Mouse (Mus musculus): ENCODE results near the gene Lamtor2. TPM values are rescaled to one million over a fixed set of nuclear protein-coding genes. Genes with fewer than 3 reads are reported as not detected.

The Lamtor2 gene
- 100 to 1,000 TPM; 166 to 168 TPM for polyA plus RNA-seq (2017; shearing (Covaris generic))

GRCm38 (mm10) chr3:88552676-88553524 lies at the start of gene Lamtor2:
Gene Lamtor2 (minus strand): TSS chr3:88553074.

GRCm38 (mm10) chr3:88575540-88575939 lies 22.7 kb upstream of the Lamtor2 start, which contains the start of gene Ssr2:
Gene Ssr2 (plus strand): TSS chr3:88575876.

DNA sequence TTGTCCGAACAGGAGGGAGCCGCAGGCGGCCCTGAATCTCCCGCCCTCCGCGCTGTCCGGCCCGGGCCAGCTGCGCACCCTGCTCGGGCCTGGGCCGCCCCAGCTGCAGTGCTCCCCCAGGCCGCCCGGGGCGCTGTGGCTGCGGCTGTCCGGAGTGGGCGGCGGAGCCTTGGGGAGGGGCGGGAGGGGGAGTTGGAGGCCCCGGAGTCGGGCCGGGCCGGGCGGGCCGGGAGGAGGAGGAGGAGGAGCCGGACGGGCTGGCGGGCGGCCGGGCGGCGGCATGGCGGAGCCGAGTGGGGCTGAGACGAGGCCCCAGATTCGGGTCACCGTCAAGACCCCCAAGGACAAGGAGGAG lies 628 bp upstream of the Lamtor2 start, which contains the start of gene Ubqln4:
Gene Ubqln4, plus strand, starts transcription at position 234 of the 355 bp plus-strand sequence.

DNA sequence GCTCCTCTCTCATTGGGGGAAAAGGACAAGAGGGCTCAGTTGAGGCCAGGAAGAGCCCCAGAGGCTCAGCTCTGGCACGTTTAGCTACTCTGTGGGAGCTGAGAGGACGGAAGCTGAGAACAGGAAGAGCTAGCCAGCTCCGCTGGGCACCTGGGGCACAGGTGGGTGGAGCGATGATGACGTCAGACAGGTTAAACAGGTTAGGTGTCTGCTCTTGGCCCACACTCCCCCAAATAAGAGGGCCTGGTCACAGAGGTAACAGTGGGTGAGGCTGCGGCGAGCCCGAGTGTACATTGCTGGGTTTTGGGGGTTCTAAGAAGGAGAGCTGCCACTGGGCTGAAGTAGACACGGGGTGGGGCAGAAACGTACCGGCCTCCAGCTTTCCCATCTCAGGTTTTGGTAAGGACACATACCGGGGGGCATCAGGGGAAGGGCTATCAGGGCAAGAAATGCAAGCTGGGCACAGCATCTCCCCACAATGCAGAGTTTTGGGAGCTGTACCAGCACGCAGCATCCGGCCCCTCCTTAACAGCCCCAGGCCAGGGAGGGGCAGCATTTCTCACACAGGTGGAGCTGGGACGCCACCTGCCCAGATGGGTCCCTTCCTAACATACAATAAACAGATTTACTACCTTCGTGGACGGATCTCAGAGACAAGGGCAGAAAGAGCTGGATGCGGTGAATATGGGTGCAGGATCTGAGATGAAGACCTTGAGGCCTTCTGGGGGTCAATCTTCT lies 4.5 kb downstream of the Lamtor2 start, which contains the start of gene Rab25:
Gene Rab25, minus strand, starts transcription at position 121 of the 738 bp plus-strand sequence.

DNA sequence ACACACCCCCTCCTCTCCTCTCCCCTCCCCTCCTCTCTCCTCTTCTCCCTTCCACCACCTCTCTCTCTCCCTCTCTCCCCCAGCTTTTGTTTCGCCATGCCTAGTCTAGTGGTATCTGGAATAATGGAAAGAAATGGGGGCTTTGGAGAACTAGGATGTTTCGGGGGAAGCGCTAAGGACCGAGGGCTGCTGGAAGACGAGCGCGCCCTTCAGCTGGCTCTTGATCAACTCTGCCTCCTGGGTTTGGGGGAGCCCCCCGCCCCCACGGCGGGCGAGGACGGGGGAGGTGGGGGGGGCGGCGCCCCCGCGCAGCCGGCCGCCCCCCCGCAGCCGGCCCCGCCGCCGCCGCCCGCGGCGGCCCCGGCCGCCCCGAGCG lies 20.6 kb downstream of the Lamtor2 start, which contains the start of gene Mex3a:
Gene Mex3a, plus strand, starts transcription at position 97 of the 376 bp plus-strand sequence.

DNA sequence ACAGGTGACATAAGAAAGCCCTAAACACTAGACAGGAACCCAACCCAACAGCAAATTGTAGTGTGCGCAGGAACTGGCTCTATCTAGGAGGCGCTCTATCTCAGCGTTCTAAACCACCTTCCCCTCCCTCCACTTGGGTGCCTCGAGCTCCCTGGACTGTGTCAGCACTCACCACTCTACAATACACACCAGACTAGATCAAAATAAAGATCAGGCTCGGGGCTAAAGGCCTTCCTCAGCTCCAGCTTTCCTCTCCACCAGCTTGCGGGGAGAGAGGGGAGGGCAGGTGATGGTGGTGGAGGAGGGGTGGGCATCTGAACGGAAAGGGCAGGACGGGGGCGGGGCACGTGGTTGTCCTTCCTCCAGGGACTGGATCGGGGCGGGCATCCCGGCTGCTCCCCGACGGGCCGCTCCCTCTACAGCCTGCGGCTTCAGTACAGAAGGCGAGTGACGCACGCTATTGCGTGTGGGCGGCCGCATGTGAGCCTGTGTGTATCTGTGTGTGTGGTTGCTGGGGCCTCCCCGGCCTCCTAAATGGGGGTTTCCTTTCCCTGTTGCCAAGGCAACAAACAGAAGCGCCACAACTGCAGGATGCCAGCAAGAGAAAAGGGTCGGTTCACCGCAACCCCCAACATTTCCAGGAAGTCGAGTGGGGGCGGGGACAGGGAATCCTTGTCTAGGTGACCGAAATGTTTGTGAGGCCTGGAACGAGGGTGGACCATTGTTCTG lies 43.0 kb downstream of the Lamtor2 start, which contains the start of gene Lmna:
Gene Lmna, minus strand, starts transcription at position 265 of the 729 bp plus-strand sequence.

Other genes starting within 250 kb of the Lamtor2 start
- 100 to 1,000 TPM; 342 to 357 TPM for gene Glmp, start 228.1 kb downstream of the Lamtor2 start, polyA plus RNA-seq (2017; shearing (Covaris generic))
- gene Tmem79, start 216.9 kb downstream of the Lamtor2 start, polyA plus RNA-seq (2017; shearing (Covaris generic)) = 1 to 10 TPM in 1 of 2 experiments, under 1 TPM in 1; 0.96 to 2.8 TPM
- gene Smg5, start 216.8 kb downstream of the Lamtor2 start, polyA plus RNA-seq (2017; shearing (Covaris generic)) = 10 to 100 TPM; 38.2 to 49.1 TPM
- gene Paqr6, start 188.5 kb downstream of the Lamtor2 start, polyA plus RNA-seq (2017; shearing (Covaris generic)) = 1 to 10 TPM; 1.1 to 3.0 TPM
- gene Bglap3, start 180.3 kb downstream of the Lamtor2 start, polyA plus RNA-seq (2017; shearing (Covaris generic)) = 10 to 100 TPM in 1 of 2 experiments, not detected in 1; 82.5 TPM
- 1 to 10 TPM in 1 of 2 experiments, not detected in 1; 4.1 TPM for gene Bglap2, start 174.4 kb downstream of the Lamtor2 start, polyA plus RNA-seq (2017; shearing (Covaris generic))
- 1 to 10 TPM in 1 of 2 experiments, not detected in 1; 2.4 TPM for gene Bglap, start 168.6 kb downstream of the Lamtor2 start, polyA plus RNA-seq (2017; shearing (Covaris generic))
- 10 to 100 TPM; 36.0 to 42.7 TPM for gene Pmf1, start 142.7 kb downstream of the Lamtor2 start, polyA plus RNA-seq (2017; shearing (Covaris generic))
- gene Slc25a44, start 127.9 kb downstream of the Lamtor2 start, polyA plus RNA-seq (2017; shearing (Covaris generic)) = 10 to 100 TPM; 18.5 to 25.3 TPM
- 100 to 1,000 TPM in 1 of 2 experiments, 10 to 100 TPM in 1; 36.5 to 227 TPM for gene Sema4a, start 91.9 kb downstream of the Lamtor2 start, polyA plus RNA-seq (2017; shearing (Covaris generic))
- gene Lmna, start 43.1 kb downstream of the Lamtor2 start, polyA plus RNA-seq (2017; shearing (Covaris generic)) = 10 to 100 TPM; 19.0 to 26.0 TPM
- gene Mex3a, start 20.7 kb downstream of the Lamtor2 start, polyA plus RNA-seq (2017; shearing (Covaris generic)) = under 1 TPM; 0.24 to 0.40 TPM
- gene Rab25, start 4.8 kb downstream of the Lamtor2 start, polyA plus RNA-seq (2017; shearing (Covaris generic)) = 1 to 10 TPM in 1 of 2 experiments, under 1 TPM in 1; 0.77 to 1.7 TPM
- gene Ubqln4, start 684 bp upstream of the Lamtor2 start, polyA plus RNA-seq (2017; shearing (Covaris generic)) = 10 to 100 TPM; 48.2 to 54.1 TPM
- 100 to 1,000 TPM in 1 of 2 experiments, 10 to 100 TPM in 1; 99.3 to 122 TPM for gene Ssr2, start 22.8 kb upstream of the Lamtor2 start, polyA plus RNA-seq (2017; shearing (Covaris generic))
- 100 to 1,000 TPM; 120 to 137 TPM for gene Arhgef2, start 52.9 kb upstream of the Lamtor2 start, polyA plus RNA-seq (2017; shearing (Covaris generic))
- gene Rxfp4, start 100.1 kb upstream of the Lamtor2 start, polyA plus RNA-seq (2017; shearing (Covaris generic)) = not detected
- 100 to 1,000 TPM in 1 of 2 experiments, 10 to 100 TPM in 1; 93.7 to 133 TPM for gene Khdc4, start 132.7 kb upstream of the Lamtor2 start, polyA plus RNA-seq (2017; shearing (Covaris generic))
- 10 to 100 TPM; 52.5 to 58.6 TPM for gene Rit1, start 163.8 kb upstream of the Lamtor2 start, polyA plus RNA-seq (2017; shearing (Covaris generic))
- 100 to 1,000 TPM in 1 of 2 experiments, 10 to 100 TPM in 1; 64.9 to 104 TPM for gene Syt11, start 222.1 kb upstream of the Lamtor2 start, polyA plus RNA-seq (2017; shearing (Covaris generic))

Data from inflammation-experienced regulatory T-cells (primary cell).